Mouse (Mus musculus): ENCODE results near the gene Rps12-ps3.

Rps12-ps3 gene

DNA sequence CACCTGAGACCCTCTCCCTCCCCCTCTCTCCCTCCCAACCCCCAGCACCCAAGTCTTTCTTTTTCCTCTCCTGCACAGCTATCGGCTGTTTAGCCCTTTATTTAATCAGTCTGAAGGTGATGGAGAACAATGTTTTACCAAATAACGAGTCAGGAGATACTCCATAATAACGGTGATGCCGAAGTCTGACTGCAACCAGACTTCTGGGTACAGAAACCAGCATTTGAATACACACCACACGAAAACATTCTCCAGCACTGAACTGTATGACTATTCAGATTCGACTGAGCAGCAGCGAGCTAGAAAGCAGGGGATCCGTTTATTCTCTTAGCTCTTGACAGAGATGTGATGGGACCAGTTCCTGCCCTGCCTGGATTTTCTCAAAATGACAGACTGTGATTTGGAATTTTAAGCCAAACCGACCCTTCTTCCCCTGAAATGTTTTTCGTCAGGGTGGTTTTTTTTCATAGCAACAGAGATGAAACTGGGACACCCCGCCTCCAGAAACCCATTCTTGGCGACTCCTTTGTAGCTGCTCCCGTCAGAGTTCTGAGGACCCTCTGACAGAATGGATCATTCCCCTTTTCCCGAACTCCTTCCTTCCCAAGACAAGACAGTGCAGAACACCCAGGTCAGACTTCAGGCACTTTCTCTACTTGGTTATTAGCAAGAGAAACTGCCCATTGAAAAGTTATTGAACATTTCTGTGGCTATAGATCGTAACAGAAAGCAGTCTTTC is 29.2 kb downstream of the Rps12-ps3 start:
- DNase-seq (ENCODE audit: low spot score), result no peak

- DNase-seq (ENCODE audit: low spot score), result no peak
These were observed 30.7 kb downstream of the Rps12-ps3 start for GRCm38 (mm10) chr19:59352760-59353159.

- no peak for DNase-seq (ENCODE audit: low spot score)
These were observed 32.8 kb downstream of the Rps12-ps3 start for GRCm38 (mm10) chr19:59354906-59355305.

- no peak for DNase-seq (ENCODE audit: low spot score)
These were observed 34.3 kb downstream of the Rps12-ps3 start for GRCm38 (mm10) chr19:59356388-59356787.

DNA sequence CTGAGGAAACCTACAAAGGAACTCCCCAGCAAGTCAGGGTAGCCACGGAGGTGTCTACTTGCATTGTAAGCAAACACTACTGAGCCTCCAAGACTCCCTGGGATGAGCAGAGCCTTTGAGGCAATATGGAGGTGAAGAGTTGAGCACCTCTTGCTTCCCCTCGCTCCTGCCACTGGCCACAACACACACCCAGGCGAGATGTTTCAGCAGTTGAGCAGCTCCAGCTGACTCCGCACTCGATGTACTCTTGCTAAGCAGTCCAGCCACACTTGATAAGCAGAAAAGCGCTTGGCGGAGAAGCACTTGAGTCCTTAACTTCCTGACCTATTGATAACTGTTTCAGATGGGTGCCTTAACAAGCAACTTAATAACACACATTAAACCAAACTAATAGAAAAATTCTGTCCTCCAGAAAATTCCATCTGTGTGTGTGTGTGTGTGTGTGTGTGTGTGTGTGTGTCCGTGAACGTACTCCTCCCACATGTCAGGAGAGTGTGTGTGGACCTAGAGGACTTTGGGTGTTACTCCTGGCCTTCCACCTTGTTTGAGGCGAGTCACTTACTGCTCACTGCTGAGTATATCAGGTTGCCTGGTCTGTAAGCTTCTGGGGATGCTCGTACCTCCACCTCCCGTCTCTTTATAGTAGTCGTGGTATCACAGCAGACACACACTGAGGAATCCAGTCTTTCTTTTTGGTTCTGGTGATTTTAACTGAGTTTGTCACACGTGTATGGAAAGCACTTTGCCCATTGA is 34.9 kb downstream of the Rps12-ps3 start:
- DNase-seq (ENCODE audit: low spot score), result no peak

GRCm38 (mm10) chr19:59357878-59358277 is 35.8 kb downstream of the Rps12-ps3 start:
- no peak for DNase-seq (ENCODE audit: low spot score)

- no peak for DNase-seq (ENCODE audit: low spot score)
These were observed 37.1 kb downstream of the Rps12-ps3 start for GRCm38 (mm10) chr19:59359202-59359601.

GRCm38 (mm10) chr19:59360486-59360896 is 38.4 kb downstream of the Rps12-ps3 start:
- no peak for DNase-seq (ENCODE audit: low spot score)

- DNase-seq (ENCODE audit: low spot score), result no peak
These were observed 40.6 kb downstream of the Rps12-ps3 start for GRCm38 (mm10) chr19:59362646-59363045.

- no peak for DNase-seq (ENCODE audit: low spot score)
These were observed 41.6 kb downstream of the Rps12-ps3 start for GRCm38 (mm10) chr19:59363666-59364065.

- DNase-seq (ENCODE audit: low spot score), result no peak
These were observed 44.6 kb downstream of the Rps12-ps3 start for GRCm38 (mm10) chr19:59366724-59367123.

DNA sequence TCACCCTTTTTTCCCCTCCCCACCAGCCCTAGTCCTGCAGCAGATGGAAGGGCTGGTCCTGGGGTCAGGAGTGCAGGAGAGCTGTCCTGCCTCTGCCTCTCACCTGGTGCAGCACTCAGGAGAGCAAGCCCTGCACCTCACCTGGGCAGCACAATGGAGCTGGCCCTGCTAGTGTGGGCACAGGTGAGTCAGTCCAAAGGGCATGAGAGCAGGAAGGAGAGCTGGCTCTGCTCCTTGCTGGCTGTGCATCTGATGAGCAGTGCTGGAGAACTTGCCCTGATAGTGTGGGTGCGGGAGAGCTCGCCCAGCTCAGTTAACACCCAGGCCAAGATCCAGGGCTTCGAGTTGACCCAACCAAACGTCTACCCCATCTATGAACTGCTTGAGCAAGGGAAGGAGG is 45.8 kb downstream of the Rps12-ps3 start:
- DNase-seq (ENCODE audit: low spot score), result no peak

GRCm38 (mm10) chr19:59371016-59371415 is 48.9 kb downstream of the Rps12-ps3 start:
- no peak for DNase-seq (ENCODE audit: low spot score)
